In genomic region chr15:85667381-85667791, GRCm38 (mm10) we compare ENCODE assay signal across 8 mouse cellular contexts.
DNase-seq lines count a peak whose midpoint lies in the region; ATAC-seq and TF ChIP-seq lines count a peak whose summit lies in the region.

No protein-coding gene starts in this region.

- peaks cover 5% of the 10 kb centered on the region for H3K4me1 ChIP-seq in cortical plate, adult 2 months (ENCODE audit: control insufficient read depth, insufficient read depth, low read length)
- H3K4me1 ChIP-seq in lung, embryonic 15.5 days: peaks cover 27% of the 10 kb centered on the region

- TF ChIP-seq POLR2A in cortical plate, adult 2 months (IDR thresholded peaks at IDR 0.05; ENCODE audit: extremely low read depth, insufficient read depth, low read length): no peak

- no peak for TF ChIP-seq CTCF in cortical plate, adult 2 months (IDR thresholded peaks at IDR 0.05; ENCODE audit: extremely low read depth, insufficient read depth, low read length)

- intact Hi-C loops in left cerebral cortex, postnatal 4 days (cut with DNase I): no loop called here

- H3K9ac ChIP-seq in lung, embryonic 15.5 days: 0 out of 2 replicates have a peak overlapping the region, but pooled peaks have one; percentile 10

- WGBS in lung, embryonic 15.5 days: 42% methylated on average over 12 of the region's 12 CpGs

- H3K27ac ChIP-seq in cortical plate, adult 2 months (ENCODE audit: insufficient read depth, low read length): peak overlapping the region; percentile 98
- peak overlapping the region; percentile 41 for H3K27ac ChIP-seq in lung, embryonic 15.5 days

- no peaks in the 10 kb centered on the region for H3K36me3 ChIP-seq in lung, embryonic 15.5 days

- peak overlapping the region; percentile 50 for H3K4me3 ChIP-seq in cortical plate, adult 2 months (ENCODE audit: insufficient read depth, low read length)
- peak overlapping the region; percentile 19; the same call in 1 of the 2 replicates for H3K4me3 ChIP-seq in lung, embryonic 15.5 days

- H3K4me2 ChIP-seq in lung, embryonic 15.5 days: peak overlapping the region; percentile 44

- H3K9me3 ChIP-seq in lung, embryonic 15.5 days: no peaks in the 10 kb centered on the region

- H3K27me3 ChIP-seq in lung, embryonic 15.5 days: no peaks in the 10 kb centered on the region

- DNase-seq in left cerebral cortex, postnatal 4 days: peak; percentile 68
- DNase-seq in left cerebral cortex, adult 18-20 months (ENCODE audit: low spot score in 2 of 2): no peak
- peak; percentile 55 for DNase-seq in adrenal gland, adult 8-10 months
- DNase-seq in frontal cortex, postnatal 36 days (ENCODE audit: low spot score in 2 of 2): no peak
- no peak for DNase-seq in spleen, postnatal 14 days (ENCODE audit: low spot score in 2 of 2)
- DNase-seq in layer of hippocampus, postnatal 25 days (ENCODE audit: extremely low spot score in 1 of 2, low spot score in 1 of 2): no peak

- no peak for ATAC-seq in lung, embryonic 15.5 days (ENCODE audit: borderline replicate concordance, extremely low read depth, low FRiP score, low TSS enrichment)

Comparison
In these comparisons a context has a peak if more than half of its experiments do, and no peak if none do; other contexts are left out.
1. DNase-seq: peak in left cerebral cortex, postnatal 4 days (single experiment) and adrenal gland, adult 8-10 months (single experiment); none in left cerebral cortex, adult 18-20 months (0 of 2), frontal cortex, postnatal 36 days (0 of 2), spleen, postnatal 14 days (0 of 2) and layer of hippocampus, postnatal 25 days (0 of 2).